Mouse (Mus musculus) kidney, postnatal 25 days (tissue): ENCODE measurements around the gene Nckap5.
A peak's percentile ranks its signal among the peaks of the same experiment; 100 is the strongest.

ENCODE experiments used
- DNase-seq, 2 experiments: peaks; one replicate each; pipeline ENCODE4 v3.0.0; 2021; ENCODE audit warnings: mixed read lengths in 2 of 2

Nckap5 gene

DNA sequence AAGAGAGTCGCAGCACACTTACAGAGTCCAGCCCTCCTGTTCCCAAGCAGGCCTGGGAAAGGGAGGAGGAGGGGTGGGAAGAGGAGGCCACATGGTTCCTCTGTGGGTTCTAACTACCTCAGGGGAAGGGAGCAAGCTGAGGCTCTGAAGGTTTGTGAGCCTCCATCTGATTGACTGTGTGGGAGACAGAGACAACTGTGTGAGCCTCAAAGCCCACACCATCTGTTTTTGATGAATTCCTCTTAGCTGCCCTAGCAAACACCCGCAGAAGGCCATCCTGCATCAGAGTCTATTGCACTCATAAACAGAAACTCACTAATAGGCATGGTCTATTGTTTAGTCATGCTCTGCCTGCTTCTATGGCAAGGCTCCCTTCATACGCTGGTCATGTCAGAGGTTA lies 834.1 kb downstream of the Nckap5 start:
- DNase-seq: no peak

DNA sequence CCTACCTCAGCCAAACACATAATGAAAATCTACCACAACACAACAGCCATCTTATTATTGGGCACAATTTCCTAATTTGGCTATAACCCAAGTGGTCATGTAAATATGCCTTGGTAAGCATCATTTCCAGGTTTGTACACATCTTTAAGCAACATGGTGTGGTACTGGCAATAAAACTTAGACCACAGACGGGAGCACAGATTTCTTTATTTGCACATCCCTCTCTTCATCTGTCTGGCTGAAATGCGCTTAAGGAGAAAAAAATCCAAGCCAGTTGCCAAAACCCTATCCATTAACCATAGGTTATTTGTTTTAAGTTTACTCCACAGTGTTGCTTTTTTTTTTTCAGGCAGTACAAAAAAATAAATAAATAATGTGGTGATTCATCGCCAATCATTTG lies 842.8 kb downstream of the Nckap5 start:
- no peak for DNase-seq

DNA sequence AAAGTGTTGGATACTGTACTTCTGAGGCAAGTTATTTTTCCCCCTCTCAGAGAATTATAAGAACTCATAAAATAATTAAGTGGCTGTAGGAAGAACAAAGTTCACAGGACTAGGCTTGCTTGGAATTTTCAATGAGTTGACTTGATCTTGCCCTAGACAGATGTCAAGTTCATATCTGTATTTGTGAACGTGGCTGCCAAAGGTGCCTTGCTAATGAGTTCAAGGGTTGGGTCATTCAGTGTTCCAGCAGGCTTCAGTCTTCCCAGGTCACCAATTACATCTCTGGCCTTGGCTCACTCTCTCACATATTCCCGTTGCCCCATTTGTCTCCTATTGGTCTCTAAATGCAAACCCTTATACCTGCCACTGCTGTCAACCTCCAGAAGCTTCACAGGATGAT lies 846.0 kb downstream of the Nckap5 start:
- peak in 1 of 2 experiments; percentile 6 for DNase-seq

DNA sequence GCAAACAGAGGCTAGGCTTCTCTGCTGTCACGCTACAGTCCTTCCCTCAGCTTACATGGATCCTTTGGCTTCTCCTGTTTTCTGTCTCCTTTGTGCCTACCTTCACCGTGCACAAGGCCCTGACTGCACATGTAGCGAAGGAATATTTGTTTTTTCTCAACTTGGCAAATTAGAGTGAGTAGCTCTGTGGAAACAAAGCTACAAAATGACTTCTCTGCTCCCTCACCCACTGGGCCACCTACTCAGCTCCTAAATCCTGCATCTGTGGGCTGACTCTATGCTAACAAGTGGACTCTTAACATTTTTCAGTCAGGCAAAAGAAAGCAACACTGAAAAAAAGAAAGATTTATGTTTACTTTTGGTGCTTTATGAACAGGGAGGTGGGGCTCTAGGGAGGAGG lies 856.0 kb downstream of the Nckap5 start:
- DNase-seq: no peak

DNA sequence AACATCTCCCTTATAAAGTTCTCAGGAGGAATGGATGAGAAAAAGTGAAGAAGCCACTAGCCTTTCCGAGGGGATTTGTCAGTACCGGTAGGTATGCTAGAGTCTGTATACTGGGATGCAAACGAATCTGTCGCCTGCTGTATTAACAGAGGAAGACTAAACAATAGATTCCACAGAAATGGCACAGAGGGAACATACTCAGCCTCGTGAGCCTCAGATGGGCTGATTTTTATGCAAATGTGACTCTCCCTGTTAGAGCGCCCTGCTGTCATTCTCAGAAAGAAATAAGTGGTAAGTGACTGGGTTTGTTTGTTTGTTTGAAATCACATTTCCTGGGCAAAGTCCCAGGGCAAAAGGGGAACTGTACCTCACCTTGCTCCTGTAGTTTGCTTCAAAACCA lies 858.7 kb downstream of the Nckap5 start:
- DNase-seq: no peak

DNA sequence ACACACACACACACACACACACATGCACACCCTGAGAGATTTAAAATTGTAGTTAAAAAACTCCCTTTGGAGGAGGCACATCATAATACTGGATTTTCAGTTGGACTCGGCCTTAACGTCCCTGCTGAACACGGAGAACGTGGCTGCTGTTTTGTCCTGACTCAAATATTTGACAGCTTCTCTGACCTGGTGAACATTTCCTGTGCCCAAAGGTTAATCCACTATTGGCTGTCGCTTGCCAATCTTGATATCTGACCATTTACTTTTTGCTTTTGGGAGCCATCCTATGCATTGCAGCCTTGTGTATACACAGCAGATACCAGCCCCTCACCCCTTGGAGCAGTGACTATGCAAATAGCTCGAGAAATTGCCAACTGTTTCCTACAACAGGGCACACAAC lies 862.9 kb downstream of the Nckap5 start:
- DNase-seq: no peak

DNA sequence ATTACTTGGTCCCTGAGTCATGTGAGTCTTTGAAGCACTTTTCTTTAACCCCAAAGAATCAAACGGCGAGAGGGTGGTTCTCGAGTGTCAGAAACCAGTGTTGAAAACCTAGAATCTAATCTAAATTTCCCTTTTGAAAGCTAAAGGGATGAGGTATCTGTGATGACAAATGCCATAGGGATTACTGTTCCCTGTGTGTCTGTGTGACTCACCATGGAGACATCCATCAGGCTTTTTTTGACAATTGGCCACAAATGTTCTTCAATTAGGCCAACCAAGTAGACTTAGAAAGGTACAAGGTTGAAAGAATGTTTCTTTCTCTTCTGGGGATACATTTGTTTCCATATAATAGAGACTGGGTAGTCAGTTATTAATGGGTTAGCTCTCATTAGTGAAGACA lies 879.6 kb downstream of the Nckap5 start:
- no peak for DNase-seq

DNA sequence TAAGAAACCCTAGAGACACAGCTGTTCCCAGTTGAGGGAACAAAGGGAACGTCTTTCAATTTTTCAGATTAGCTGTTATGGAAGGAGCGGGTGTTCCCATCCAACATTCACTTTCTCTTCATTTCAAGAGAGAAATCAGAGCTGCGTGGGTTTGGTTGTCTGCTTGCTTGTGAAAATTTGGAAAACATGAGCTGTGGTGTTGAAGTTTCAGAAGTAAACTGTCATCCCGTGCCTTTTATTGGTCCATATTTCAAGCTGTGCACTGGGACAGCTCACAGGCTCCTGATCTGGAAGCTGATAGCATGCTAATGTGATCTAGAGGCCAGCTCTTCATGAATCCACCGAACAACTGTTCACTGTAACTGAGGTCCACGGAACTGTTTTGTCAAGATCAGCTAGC lies 881.5 kb downstream of the Nckap5 start:
- no peak for DNase-seq

DNA sequence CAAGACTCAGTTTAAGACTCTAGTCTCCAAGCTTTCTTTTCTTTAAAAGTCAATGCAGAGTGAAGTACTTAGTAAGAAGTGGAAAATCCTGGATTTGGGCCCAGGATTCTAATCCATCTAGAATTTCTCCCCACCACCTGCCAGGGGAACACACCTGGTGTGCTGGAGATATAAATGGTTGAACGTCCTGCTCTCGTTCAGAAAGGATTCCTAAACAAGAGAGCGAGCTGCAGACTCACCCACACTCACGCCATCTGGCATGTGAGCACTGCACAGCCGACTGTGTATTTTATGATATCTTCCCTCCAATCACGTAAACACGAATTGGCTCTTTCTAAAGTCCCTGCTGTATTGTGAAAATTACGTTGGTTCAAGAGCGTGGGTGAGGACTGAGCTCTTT lies 885.5 kb downstream of the Nckap5 start:
- no peak for DNase-seq

DNA sequence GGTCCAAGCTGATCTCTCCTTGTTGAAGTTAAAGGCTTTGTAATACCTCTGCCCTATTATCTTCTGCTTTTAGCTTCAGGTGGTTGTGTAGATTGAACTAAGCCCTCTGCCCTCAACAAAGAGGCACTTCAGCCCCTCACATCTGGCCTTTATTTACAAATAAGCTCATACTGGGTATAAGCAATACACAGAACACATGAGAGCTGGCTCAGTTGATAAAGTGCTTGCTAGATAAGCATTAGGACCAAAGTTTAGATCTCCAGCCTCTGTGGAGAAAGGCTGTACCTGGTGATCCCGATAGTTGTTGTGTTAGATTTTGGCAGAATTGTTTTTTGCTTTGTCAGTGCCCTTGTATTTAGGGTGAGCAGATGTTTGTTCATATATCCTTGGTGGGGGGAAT lies 887.3 kb downstream of the Nckap5 start:
- no peak for DNase-seq

DNA sequence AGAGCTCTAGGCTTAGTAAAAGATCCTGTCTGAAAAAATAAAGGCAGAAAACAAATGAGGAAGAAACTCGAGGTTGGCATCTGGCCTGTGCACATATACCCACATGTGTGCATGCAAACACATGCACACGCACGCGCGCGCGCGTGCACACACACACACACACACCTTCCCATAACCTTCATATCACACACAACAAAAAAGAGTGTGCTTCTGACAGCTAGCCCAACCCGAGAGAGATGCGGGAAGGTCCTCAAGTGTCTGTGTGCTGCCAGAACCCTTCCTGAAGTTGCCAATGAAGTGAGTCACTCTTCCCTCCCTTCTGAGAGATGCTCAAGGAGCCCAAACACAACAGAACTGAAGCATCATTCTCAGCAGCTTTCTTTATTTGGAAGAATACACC lies 905.1 kb downstream of the Nckap5 start:
- DNase-seq: no peak

DNA sequence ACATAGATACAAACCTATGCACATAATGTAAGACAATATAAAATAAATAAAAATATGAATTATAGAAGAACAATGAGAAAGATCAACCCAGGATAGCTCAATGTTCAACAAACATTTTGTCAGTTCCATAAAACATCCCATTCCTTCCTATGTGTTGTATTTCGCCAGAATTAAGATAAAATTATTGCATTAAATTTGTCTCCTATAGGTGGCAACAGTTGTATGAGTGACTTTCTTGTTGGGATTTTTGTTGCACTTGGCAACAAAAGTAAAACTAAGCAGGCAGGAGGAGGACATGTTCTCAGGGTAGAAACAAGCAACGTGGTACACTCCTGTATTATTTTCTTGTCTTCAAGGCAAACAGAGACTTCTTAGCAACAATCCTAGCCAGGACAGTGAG lies 907.5 kb downstream of the Nckap5 start:
- DNase-seq: no peak

DNA sequence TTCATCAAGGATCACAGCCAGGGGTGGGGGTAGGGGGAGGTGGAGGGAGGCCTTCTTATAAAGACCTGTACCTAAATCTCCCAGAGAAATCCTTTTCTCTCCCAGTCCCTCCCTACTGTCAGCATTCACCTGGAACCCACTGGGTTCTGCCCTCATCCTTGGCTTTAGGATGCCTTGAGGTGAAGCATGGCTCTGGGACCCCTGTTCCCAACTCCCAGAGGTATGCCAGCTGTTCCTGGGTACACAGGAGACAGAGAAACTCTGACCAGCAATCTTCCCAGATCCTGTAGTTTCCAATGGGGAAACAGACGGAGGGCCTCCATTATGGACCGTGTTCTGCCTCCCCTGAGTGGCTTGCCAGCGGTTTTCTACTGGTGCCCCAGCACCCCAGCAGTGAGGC lies 909.9 kb downstream of the Nckap5 start:
- no peak for DNase-seq

DNA sequence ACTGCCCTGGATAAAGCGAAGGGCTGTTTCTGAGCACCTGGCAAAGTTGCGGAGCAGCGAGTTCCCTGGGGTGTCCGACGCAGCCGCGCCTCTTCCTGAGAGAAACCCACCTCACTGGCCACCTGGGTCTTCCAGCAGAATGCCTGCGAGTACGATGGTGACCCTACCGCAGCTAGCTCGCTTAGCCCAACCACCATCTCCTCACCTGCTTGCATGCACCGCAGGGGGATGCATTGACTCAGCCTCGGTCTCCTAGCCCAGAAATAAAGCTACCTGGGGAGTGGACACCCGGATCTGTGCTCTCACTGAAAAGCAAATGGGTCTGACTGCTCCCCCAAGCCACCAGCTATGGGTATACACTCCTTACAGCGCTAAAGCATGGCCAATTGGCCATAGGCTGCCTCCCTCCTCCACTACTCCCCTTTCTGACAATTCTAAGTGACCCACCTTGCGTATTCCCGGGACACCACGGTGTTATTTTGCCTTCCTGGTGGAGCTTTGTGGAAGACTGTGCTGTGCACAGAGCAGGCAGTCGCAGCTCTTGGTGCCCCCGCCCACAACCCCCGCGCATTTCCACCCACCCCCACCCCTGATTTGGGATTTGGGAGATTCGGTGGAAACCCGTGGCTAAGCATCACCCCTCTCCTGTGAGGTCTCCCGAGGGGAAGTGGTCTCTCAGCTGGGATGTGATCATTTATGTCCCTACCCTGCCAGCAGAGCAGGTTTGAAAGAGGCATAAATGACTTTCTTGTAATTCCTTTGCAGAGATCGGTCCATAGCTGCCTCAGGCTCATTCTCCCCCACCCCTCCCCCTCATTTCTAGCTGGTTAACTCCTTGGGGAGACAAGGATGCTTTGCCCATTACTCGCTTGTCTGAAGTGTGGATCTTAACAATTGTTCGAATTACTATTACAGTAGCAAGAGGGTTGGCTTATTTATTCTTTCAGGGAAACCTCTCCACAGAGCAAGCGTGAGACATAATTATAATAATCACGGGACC lies 917.7 kb downstream of the Nckap5 start, which contains the start of gene Lypd1:
Gene Lypd1, minus strand, starts transcription at position 501 of the 1,000 bp plus-strand sequence.
- DNase-seq: peak in 1 of 2 experiments; percentile 28

DNA sequence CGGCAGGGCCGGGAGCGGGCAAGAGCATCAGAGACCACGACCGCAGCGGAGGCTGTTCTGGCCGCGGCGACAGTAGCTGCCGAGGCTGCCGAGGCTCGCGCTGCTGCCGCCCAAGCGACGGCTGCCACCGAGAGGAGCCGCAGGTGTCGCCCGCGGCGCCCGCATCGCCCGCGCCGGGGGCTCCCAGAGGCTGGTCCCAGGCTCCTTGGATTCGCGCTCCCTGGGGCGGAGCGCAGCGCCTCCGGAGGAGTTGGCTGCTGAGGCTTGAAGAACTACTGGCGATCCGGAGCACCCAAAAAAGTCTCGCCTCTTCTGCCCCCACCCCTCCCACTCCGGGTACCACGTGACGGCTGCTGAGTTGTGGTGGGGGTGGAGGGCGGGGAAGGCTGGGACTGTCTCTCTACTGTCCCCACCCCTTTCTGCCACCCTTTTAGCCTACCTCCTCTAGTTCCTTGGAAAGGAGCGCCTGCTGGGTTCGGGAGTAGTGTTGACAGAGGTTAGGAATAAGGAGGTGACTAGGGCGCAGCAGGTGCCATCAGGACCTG lies 918.6 kb downstream of the Nckap5 start:
- peak; percentile 2 to 37 for DNase-seq

DNA sequence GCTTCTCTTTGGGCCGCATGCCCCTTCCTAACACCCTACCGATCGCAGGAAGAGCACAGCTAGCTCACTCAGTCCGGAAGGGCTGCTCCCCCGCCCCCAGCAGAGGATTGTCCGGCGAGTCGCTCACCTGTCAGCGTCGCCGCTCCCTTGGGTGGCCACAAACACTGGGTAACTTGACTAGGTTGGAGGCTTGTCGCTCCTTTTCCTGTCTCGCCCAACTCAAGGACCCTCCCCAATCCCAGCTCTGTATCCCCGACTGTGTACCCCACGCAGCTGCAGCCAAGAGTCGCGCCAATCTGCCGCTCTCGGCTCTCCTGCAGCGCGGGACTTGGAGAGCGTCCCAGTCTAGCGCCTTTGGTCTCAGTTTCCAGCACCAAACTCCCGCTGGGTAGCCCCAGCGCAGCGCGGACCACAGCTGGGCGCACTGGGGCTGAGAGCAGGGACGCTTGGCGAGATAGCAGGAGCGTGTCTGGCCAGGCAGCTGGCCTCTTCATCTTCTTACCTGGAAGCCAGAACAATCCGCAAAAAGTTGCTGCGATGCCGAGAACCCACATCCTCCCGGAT lies 919.2 kb downstream of the Nckap5 start:
- peak in 1 of 2 experiments; percentile 3 for DNase-seq

DNA sequence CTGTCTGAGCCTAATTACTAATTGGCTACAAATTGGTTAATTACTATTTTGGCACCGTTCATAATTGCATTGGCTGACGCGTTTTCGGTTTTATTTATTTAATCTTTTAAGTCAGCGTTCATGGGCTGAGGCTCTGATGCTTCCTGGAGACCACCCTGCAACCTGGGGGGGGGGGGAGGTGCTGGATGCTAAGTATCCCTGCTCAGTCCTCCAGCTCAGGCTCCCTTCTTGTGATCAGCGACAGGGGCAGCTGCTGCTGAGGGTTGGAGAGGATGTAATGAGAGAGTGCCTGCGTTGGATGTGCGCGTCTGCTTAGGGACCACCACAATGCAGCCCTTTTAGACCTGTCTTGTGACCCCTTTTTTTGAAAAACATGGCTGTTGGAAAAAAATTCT lies 919.7 kb downstream of the Nckap5 start:
- DNase-seq: no peak

DNA sequence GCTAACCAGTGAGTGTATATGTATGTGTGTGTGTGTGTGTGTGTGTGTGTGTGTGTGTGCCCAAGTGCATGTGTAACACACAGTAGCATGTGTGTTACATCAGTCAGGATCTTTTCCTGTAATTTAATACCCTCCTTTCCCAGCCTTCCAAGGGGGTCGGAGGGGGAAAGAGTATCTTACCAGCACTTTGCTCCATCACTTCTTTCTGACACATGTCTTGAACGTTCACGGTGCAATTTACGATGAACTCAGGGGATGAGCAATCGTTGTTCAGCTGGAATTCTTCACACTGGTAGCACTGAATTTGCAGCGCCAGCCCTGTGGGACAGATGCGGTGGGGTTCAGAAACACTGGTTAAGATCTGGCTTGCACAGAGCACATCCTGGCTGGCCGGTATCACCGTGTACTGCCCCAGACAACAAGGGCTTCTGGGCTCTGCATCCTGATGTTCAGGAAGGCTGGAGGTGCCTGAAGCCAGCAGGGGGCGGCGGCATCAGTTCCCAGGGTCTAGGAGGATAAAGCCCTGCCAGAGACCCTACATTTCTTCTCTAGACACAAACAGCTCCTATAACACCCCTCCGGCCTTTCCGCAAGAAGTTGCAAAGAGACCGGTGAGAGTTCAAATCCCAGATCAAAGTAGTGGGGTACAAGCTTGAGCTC lies 920.3 kb downstream of the Nckap5 start:
- no peak for DNase-seq

DNA sequence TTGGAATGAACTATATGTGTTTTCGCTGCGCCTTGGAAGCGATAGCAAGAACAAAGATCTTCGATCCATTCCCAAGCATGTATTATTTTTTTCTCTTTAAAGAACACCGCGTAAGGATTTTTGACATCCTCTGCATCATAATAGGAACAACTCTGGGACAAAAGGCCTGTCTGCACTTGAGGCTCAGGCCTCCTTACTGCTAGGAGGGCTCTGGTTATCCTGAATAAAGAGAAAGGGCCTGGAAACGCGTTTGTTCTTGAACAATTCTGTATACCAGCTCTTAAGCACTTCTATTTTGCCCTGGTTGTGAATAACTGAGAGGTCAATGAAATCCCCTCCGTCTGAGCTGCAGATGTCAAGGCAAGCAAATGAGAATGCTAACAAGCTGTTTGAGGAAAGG lies 937.4 kb downstream of the Nckap5 start:
- DNase-seq: no peak

DNA sequence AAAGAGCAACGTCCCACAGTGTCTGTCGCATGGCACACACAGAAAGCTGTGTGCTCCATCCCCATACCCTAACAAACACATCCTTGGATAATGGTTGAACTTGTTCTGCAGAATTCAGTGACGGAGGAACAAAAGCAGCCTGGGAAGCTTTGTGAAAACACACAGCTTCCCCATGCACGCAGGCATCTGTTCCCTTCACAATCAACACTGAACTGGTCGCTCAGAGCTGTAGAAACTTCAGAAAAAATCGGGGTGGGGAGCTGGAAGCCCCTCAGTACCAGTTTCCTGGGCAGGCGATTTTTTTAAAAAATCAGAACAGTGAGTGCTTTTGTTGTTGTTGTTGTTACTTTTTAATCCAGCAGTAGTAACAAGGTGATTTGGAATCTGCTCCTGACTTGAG lies 960.5 kb downstream of the Nckap5 start:
- no peak for DNase-seq
